In genomic region chr2:27599061-27599768, GRCm38 (mm10) we compare ENCODE assay signal across 8 mouse cellular contexts.
A peak's percentile ranks its signal among the peaks of the same experiment; 100 is the strongest.
DNase-seq lines count a peak whose midpoint lies in the region; ATAC-seq lines count a peak whose summit lies in the region.

No protein-coding gene starts in this region.

- no peak overlapping the region for H3K27ac ChIP-seq in midbrain, embryonic 14.5 days (replicated peaks; ENCODE audit: low read depth, low read length)
- no peak overlapping the region for H3K27ac ChIP-seq in midbrain, embryonic 11.5 days (ENCODE audit: low read depth, low read length)
- no peak overlapping the region for H3K27ac ChIP-seq in stomach, embryonic 16.5 days (ENCODE audit: low read length)

- no peak overlapping the region for H3K4me2 ChIP-seq in midbrain, embryonic 14.5 days (ENCODE audit: low read length)
- H3K4me2 ChIP-seq in midbrain, embryonic 11.5 days = no peak overlapping the region
- no peak overlapping the region for H3K4me2 ChIP-seq in stomach, embryonic 16.5 days (ENCODE audit: low read depth, low read length)

- no peaks in the 10 kb centered on the region for H3K9me3 ChIP-seq in midbrain, embryonic 14.5 days (ENCODE audit: control insufficient read depth, low read length)
- H3K9me3 ChIP-seq in midbrain, embryonic 11.5 days (ENCODE audit: control insufficient read depth, low read length) = no peaks in the 10 kb centered on the region
- H3K9me3 ChIP-seq in stomach, embryonic 16.5 days (replicated peaks; ENCODE audit: control insufficient read depth, low read length) = no peaks in the 10 kb centered on the region

- H3K4me3 ChIP-seq in midbrain, embryonic 14.5 days (replicated peaks; ENCODE audit: low read depth, low read length) = no peak overlapping the region
- no peak overlapping the region for H3K4me3 ChIP-seq in midbrain, embryonic 11.5 days (ENCODE audit: low read depth, low read length)
- H3K4me3 ChIP-seq in stomach, embryonic 16.5 days (replicated peaks; ENCODE audit: low read length) = no peak overlapping the region

- no peaks in the 10 kb centered on the region for H3K36me3 ChIP-seq in midbrain, embryonic 14.5 days (ENCODE audit: control insufficient read depth, insufficient read depth, low read length)
- H3K36me3 ChIP-seq in midbrain, embryonic 11.5 days (ENCODE audit: control insufficient read depth, insufficient read depth, low read length) = no peaks in the 10 kb centered on the region
- H3K36me3 ChIP-seq in stomach, embryonic 16.5 days (ENCODE audit: control insufficient read depth, insufficient read depth, low read length) = no peaks in the 10 kb centered on the region

- ATAC-seq in midbrain, embryonic 14.5 days (ENCODE audit: low FRiP score, low TSS enrichment) = no peak
- ATAC-seq in midbrain, embryonic 11.5 days (ENCODE audit: low FRiP score) = no peak
- ATAC-seq in stomach, embryonic 16.5 days (ENCODE audit: insufficient read depth, low FRiP score) = no peak

- H3K4me1 ChIP-seq in midbrain, embryonic 14.5 days (ENCODE audit: control insufficient read depth, insufficient read depth, low read length) = no peaks in the 10 kb centered on the region
- H3K4me1 ChIP-seq in midbrain, embryonic 11.5 days (ENCODE audit: control insufficient read depth, insufficient read depth, low read length) = no peaks in the 10 kb centered on the region
- no peaks in the 10 kb centered on the region for H3K4me1 ChIP-seq in stomach, embryonic 16.5 days (ENCODE audit: control insufficient read depth, insufficient read depth, low read length)

- DNase-seq in adrenal gland, adult 8-10 months = peak; percentile 20
- no peak for DNase-seq in adrenal gland, postnatal 4 days (ENCODE audit: low spot score in 2 of 2)
- peak; percentile 53 for DNase-seq in midbrain, embryonic 14.5 days
- no peak for DNase-seq in midbrain, embryonic 11.5 days (ENCODE audit: low spot score, missing footprints)
- DNase-seq in heart, postnatal 36 days = peak; percentile 53 to 60
- DNase-seq in left cerebral cortex, postnatal 36 days (ENCODE audit: low spot score in 2 of 2) = peak; percentile 35 to 60
- no peak for DNase-seq in urinary bladder, adult 2 months (ENCODE audit: low spot score)

- no peaks in the 10 kb centered on the region for H3K27me3 ChIP-seq in midbrain, embryonic 14.5 days (ENCODE audit: control insufficient read depth, insufficient read depth, low read length)
- H3K27me3 ChIP-seq in midbrain, embryonic 11.5 days (ENCODE audit: control insufficient read depth, insufficient read depth, low read length) = no peaks in the 10 kb centered on the region
- no peaks in the 10 kb centered on the region for H3K27me3 ChIP-seq in stomach, embryonic 16.5 days (ENCODE audit: control insufficient read depth, insufficient read depth, low read length)

- no peak overlapping the region for H3K9ac ChIP-seq in midbrain, embryonic 14.5 days (replicated peaks; ENCODE audit: low read length)
- no peak overlapping the region; the same call in 1 of the 2 replicates for H3K9ac ChIP-seq in midbrain, embryonic 11.5 days (ENCODE audit: low read length)
- 0 out of 2 replicates have a peak overlapping the region, but pooled peaks have one; percentile 0 for H3K9ac ChIP-seq in stomach, embryonic 16.5 days (ENCODE audit: low read length)

- intact Hi-C loops in heart, postnatal 36 days (cut with DNase I) = no loop called here
- intact Hi-C loops in left cerebral cortex, postnatal 36 days (cut with DNase I) = loop anchor here (5.0 kb wide), 1 partner anchor 83 kb away; no protein-coding TSS in a partner anchor

- 72% methylated on average over 8 of the region's 8 CpGs for whole genome bisulfite sequencing in midbrain, embryonic 14.5 days
- WGBS in midbrain, embryonic 11.5 days = 91% methylated on average over 8 of the region's 8 CpGs
- 69% methylated on average over 8 of the region's 8 CpGs for WGBS in stomach, embryonic 16.5 days

Comparison
In these comparisons a context has a peak if more than half of its experiments do, and no peak if none do; other contexts are left out.
1. DNase-seq: peak in adrenal gland, adult 8-10 months (single experiment), midbrain, embryonic 14.5 days (single experiment), heart, postnatal 36 days (2 of 2) and left cerebral cortex, postnatal 36 days (2 of 2); none in adrenal gland, postnatal 4 days (0 of 2), midbrain, embryonic 11.5 days (single experiment) and urinary bladder, adult 2 months (single experiment).